Mouse (Mus musculus) heart, postnatal 0 days (tissue): ENCODE measurements around the gene Ucp1.

Experiments used
- CTCF ChIP-seq: IDR thresholded peaks from 2 replicates; pipeline ENCODE4 v1.5.1; 2016; ENCODE audit warnings: antibody characterized with exemption, control low read depth, low read depth
- EP300 ChIP-seq: IDR thresholded peaks from 2 replicates; pipeline ENCODE4 v1.6.1; 2016; ENCODE audit warnings: antibody characterized with exemption, low read depth

- no peak for TF ChIP-seq CTCF
- no peak for TF ChIP-seq EP300
These were observed 15.7 kb upstream of the Ucp1 start for GRCm38 (mm10) chr8:83274470-83274869.
